Mouse (Mus musculus) midbrain, embryonic 14.5 days (tissue): Measurements from ENCODE around the gene Cluap1. TPM values are rescaled to one million over a fixed set of nuclear protein-coding genes. Genes with fewer than 3 reads are reported as not detected.

Experiments used
- ATAC-seq: fragments of 200-750 bp; cut with Nextera tagmentation; 2 replicates; pipeline ENCODE4 v1.8.0; 2017; ENCODE audit warnings: moderate number of reproducible peaks, moderate library complexity; ENCODE audit not compliant: low FRiP score, low TSS enrichment
- DNase-seq: peaks from one replicate; pipeline ENCODE4 v3.0.0-alpha.2; 2015
- H3K27ac ChIP-seq: fragments of 300-500 bp; sonication (generic); replicated peaks from 2 replicates; pipeline ENCODE4 v1.5.1; 2014; ENCODE audit warnings: mild to moderate bottlenecking, low read depth, low read length, moderate library complexity
- H3K27me3 ChIP-seq: fragments of 300-500 bp; sonication (generic); 2 replicates; pipeline ENCODE4 v1.6.1; 2014; ENCODE audit warnings: low read length, control low read depth, mixed read lengths; ENCODE audit not compliant: control insufficient read depth, insufficient read depth
- H3K36me3 ChIP-seq: fragments of 300-500 bp; sonication (generic); 2 replicates; pipeline ENCODE4 v1.6.1; 2014; ENCODE audit warnings: low read length, control low read depth; ENCODE audit not compliant: control insufficient read depth, insufficient read depth
- H3K4me1 ChIP-seq: fragments of 300-500 bp; sonication (generic); 2 replicates; pipeline ENCODE4 v1.6.1; 2014; ENCODE audit warnings: mild to moderate bottlenecking, antibody characterized with exemption, low read length, control low read depth; ENCODE audit not compliant: control insufficient read depth, insufficient read depth
- H3K4me2 ChIP-seq: fragments of 300-500 bp; sonication (generic); 2 replicates; pipeline ENCODE4 v1.6.1; 2014; ENCODE audit warnings: mild to moderate bottlenecking, low read length, moderate library complexity
- H3K4me3 ChIP-seq: fragments of 300-500 bp; sonication (generic); replicated peaks from 2 replicates; pipeline ENCODE4 v1.5.1; 2014; ENCODE audit warnings: low read depth, low read length
- H3K9ac ChIP-seq: fragments of 300-500 bp; sonication (generic); replicated peaks from 2 replicates; pipeline ENCODE4 v1.6.1; 2014; ENCODE audit warnings: mild to moderate bottlenecking, low read length, moderate library complexity
- H3K9me3 ChIP-seq: fragments of 300-500 bp; sonication (generic); 2 replicates; pipeline ENCODE4 v1.6.1; 2016; ENCODE audit warnings: low read length, control low read depth, mixed read lengths; ENCODE audit not compliant: control insufficient read depth
- WGBS: fragments of 180-500 bp; shearing (Covaris S2); extraction: QIAGEN DNeasy Blood & Tissue Kit; methylation state at CpG from one replicate; pipeline ENCODE4 v1.1.7; 2014; 5-methylcytosine and 5-hydroxymethylcytosine counted together
- polyA plus RNA-seq: library from polyadenylated mRNA; unstranded; fragments of >200 nt; fragmentation: Nextera tagmentation; extraction: Ambion mirVana; gene quantifications from 2 replicates; pipeline ENCODE4 v1.2.1, GENCODE M21; 2014

Cluap1 gene
- 33.9 and 36.8 TPM in 2 replicates for polyA plus RNA-seq

GRCm38 (mm10) chr16:3908537-3909111 is at the start of gene Cluap1, which contains the start of gene 1700037C18Rik:
Gene Cluap1 (plus strand): TSS chr16:3908801.
Gene 1700037C18Rik (minus strand): TSS chr16:3908689.
- H3K4me2 ChIP-seq, result peak within 1 kb of the TSS; percentile 76
- H3K27me3 ChIP-seq, result no peaks in the 10 kb centered on the region
- no peaks in the 10 kb centered on the region for H3K9me3 ChIP-seq
- H3K9ac ChIP-seq, result peak within 1 kb of the TSS; percentile 68
- peak within 1 kb of the TSS; percentile 58 for H3K4me3 ChIP-seq
- H3K4me1 ChIP-seq, result peaks cover 12% of the 10 kb centered on the region
- DNase-seq, result peak; percentile 96
- WGBS, result under 1% methylated on average over 33 of the region's 33 CpGs
- ATAC-seq, result peak; percentile 94
- peak within 1 kb of the TSS; percentile 79 for H3K27ac ChIP-seq
- peaks cover 53% of the 10 kb centered on the region for H3K36me3 ChIP-seq

DNA sequence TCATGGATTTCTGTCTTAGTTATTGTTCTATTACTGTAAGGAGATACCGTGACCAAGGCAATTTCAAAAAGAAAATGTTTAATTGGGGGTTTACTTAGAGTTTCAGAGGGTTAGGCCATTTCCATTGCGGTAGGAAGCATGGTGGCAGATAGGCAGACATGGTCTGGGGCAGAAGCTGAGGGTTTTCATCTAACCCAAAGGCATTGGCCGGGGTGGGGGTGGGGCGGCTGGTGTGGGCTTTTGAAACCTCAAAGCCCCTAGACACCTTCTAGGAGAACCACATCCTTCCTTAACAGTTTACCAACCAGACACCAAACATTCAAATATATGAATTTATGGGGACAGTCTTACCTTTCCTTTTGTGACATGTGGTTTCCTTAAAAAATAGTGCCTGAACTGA is 49.3 kb upstream of the Cluap1 start:
- H3K9ac ChIP-seq, result no peak overlapping the region
- H3K27ac ChIP-seq, result no peak overlapping the region
- H3K27me3 ChIP-seq, result no peaks in the 10 kb centered on the region
- WGBS, result 96% methylated on average over 4 of the region's 4 CpGs
- H3K36me3 ChIP-seq, result peaks cover 27% of the 10 kb centered on the region
- no peaks in the 10 kb centered on the region for H3K4me1 ChIP-seq
- no peak overlapping the region for H3K4me2 ChIP-seq
- H3K4me3 ChIP-seq, result no peak overlapping the region
- DNase-seq (no peak), ATAC-seq (no peak)
- no peaks in the 10 kb centered on the region for H3K9me3 ChIP-seq

- H3K4me2 ChIP-seq, result peak overlapping the region; percentile 93
- H3K27me3 ChIP-seq, result no peaks in the 10 kb centered on the region
- no peaks in the 10 kb centered on the region for H3K9me3 ChIP-seq
- H3K9ac ChIP-seq, result peak overlapping the region; percentile 63
- peaks cover 19% of the 10 kb centered on the region for H3K36me3 ChIP-seq
- H3K4me1 ChIP-seq, result peaks cover 13% of the 10 kb centered on the region
- H3K27ac ChIP-seq, result no peak overlapping the region
- peak overlapping the region; percentile 57 for H3K4me3 ChIP-seq
- WGBS, result 2% methylated on average over 16 of the region's 16 CpGs
- peak; percentile 32 for ATAC-seq
- no peak for DNase-seq
Observed at GRCm38 (mm10) chr16:3871815-3872214, 36.8 kb upstream of the Cluap1 start.

GRCm38 (mm10) chr16:3872216-3873047 is 36.2 kb upstream of the Cluap1 start, which contains the start of gene Naa60:
Gene Naa60 (plus strand): TSS chr16:3872375.
- Histone ChIP-seq H3K9me3 (no peaks in the 10 kb centered on the region), H3K4me2 (peak within 1 kb of the TSS; percentile 93), H3K27ac (peak within 1 kb of the TSS; percentile 58; the same call in 1 of the 2 replicates), H3K9ac (peak within 1 kb of the TSS; percentile 63), H3K4me1 (peaks cover 13% of the 10 kb centered on the region), H3K27me3 (no peaks in the 10 kb centered on the region), H3K4me3 (peak within 1 kb of the TSS; percentile 57), H3K36me3 (peaks cover 19% of the 10 kb centered on the region)
- ATAC-seq (peak; percentile 98), DNase-seq (peak; percentile 93)
- WGBS, result 4% methylated on average over 47 of the region's 47 CpGs

GRCm38 (mm10) chr16:3876346-3876745 is 32.3 kb upstream of the Cluap1 start:
- Histone ChIP-seq H3K4me2 (no peak overlapping the region), H3K4me1 (peaks cover 13% of the 10 kb centered on the region), H3K9ac (no peak overlapping the region), H3K27me3 (no peaks in the 10 kb centered on the region), H3K4me3 (no peak overlapping the region), H3K9me3 (no peaks in the 10 kb centered on the region), H3K27ac (no peak overlapping the region), H3K36me3 (no peaks in the 10 kb centered on the region; the same call in 1 of the 2 replicates)
- ATAC-seq, result no peak
- 95% methylated on average over 4 of the region's 4 CpGs for WGBS
- DNase-seq, result no peak

- peak; percentile 97 for DNase-seq
- Histone ChIP-seq H3K27ac (peak within 1 kb of the TSS; percentile 95), H3K36me3 (no peaks in the 10 kb centered on the region), H3K9ac (peak within 1 kb of the TSS; percentile 88), H3K9me3 (no peaks in the 10 kb centered on the region), H3K4me1 (peaks cover 14% of the 10 kb centered on the region), H3K27me3 (no peaks in the 10 kb centered on the region), H3K4me3 (peak within 1 kb of the TSS; percentile 92), H3K4me2 (peak within 1 kb of the TSS; percentile 82)
- under 1% methylated on average over 88 of the region's 88 CpGs for WGBS
- ATAC-seq, result peak; percentile 99
Observed at GRCm38 (mm10) chr16:3884201-3885064, 24.2 kb upstream of the Cluap1 start, which contains the start of the genes Zfp597 and Gm20695. Gene Zfp597 (minus strand): TSS chr16:3884561. Gene Gm20695 (plus strand): TSS chr16:3884648.

DNA sequence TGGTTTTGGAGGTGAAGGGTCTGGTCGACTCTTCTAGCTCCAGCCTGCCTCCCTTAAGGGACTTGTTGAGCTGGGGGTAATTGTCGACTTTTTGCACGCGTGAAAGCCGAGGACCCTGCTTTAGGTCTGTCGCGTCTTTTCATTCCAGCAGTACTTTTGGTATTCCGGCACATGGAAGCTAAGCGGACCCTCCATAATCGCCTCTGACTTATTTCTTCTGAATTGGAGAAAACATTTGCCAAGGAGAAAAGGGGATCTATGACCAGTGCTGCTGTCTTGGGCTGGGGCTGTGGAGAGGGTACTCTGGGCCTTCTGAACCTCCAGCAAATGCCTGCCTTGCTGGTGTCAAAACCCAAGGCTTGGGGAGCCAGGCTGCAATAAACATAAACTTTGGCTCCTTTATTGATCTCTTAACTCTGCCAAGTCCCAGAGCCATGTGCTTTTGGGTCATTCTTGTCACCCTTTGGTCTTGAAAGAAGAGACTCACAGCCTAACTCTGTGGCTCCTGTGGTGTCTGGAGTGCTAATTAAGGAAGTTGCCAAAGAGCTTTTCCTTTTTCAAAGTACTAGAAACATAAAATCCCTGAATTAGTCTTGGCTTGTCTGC is 23.4 kb upstream of the Cluap1 start:
- Histone ChIP-seq H3K36me3 (no peaks in the 10 kb centered on the region), H3K4me3 (peak overlapping the region; percentile 92), H3K27me3 (no peaks in the 10 kb centered on the region), H3K9ac (peak overlapping the region; percentile 88), H3K27ac (peak overlapping the region; percentile 95), H3K9me3 (no peaks in the 10 kb centered on the region), H3K4me2 (peak overlapping the region; percentile 82), H3K4me1 (peaks cover 14% of the 10 kb centered on the region)
- 2% methylated on average over 10 of the region's 10 CpGs for WGBS
- ATAC-seq (peak; percentile 7; the same call in 1 of the 2 replicates), DNase-seq (no peak)
